19 mouse cellular contexts compared by ENCODE assay signal in genomic region chr16:7228246-7228645, GRCm38 (mm10).
DNase-seq lines count a peak whose midpoint lies in the region; TF ChIP-seq lines count a peak whose summit lies in the region.
"Had no signal": no experiment of that assay in that cellular context is flagged by ENCODE, and none has a peak within 500 bp of the region (broad histone marks: within the 10 kb centered on the region; RNA-seq: fewer than 3 reads in every experiment).

No protein-coding gene starts in this region.

- peak overlapping the region; percentile 49; the same call in 1 of the 2 replicates for H3K27ac ChIP-seq in layer of hippocampus, adult 2 months
- H3K27ac ChIP-seq: embryonic facial prominence, embryonic 12.5 days; hindbrain, embryonic 10.5 days; limb, embryonic 15.5 days; macrophage; midbrain, embryonic 12.5 days; neural tube, embryonic 15.5 days had no signal

- H3K4me3 ChIP-seq in layer of hippocampus, adult 2 months = no peak overlapping the region
- H3K4me3 ChIP-seq: embryonic facial prominence, embryonic 12.5 days; hindbrain, embryonic 10.5 days; limb, embryonic 15.5 days; midbrain, embryonic 12.5 days; myocyte; neural tube, embryonic 15.5 days had no signal

- intact Hi-C loops in heart, postnatal 25 days (cut with DNase I) = no loop called here

- TF ChIP-seq CTCF in layer of hippocampus, adult 2 months (conservative IDR thresholded peaks at IDR 0.05) = no peak

- DNase-seq in adrenal gland, postnatal 25 days = peak; percentile 7
- DNase-seq in adrenal gland, adult 2 months = no peak
- no peak for DNase-seq in layer of hippocampus, adult 2 months (ENCODE audit: low spot score in 2 of 2)
- no peak for DNase-seq in layer of hippocampus, postnatal 36 days
- DNase-seq in brain, adult 2 months (ENCODE audit: low read depth, low spot score) = peak; percentile 59
- peak; percentile 35 for DNase-seq in cerebellum, adult 9-11 months
- no peak for DNase-seq in urinary bladder, postnatal 36 days (ENCODE audit: low spot score in 2 of 2)
- no peak for DNase-seq in heart, postnatal 25 days (ENCODE audit: low spot score)
- DNase-seq: heart, adult 11 months; kidney, adult 8-10 months; kidney, postnatal 36 days; thymus, postnatal 14 days had no signal

Comparison
In these comparisons a context has a peak if more than half of its experiments do, and no peak if none do; other contexts are left out.
1. DNase-seq: peak in adrenal gland, postnatal 25 days (single experiment), brain, adult 2 months (single experiment) and cerebellum, adult 9-11 months (single experiment); none in adrenal gland, adult 2 months (single experiment), layer of hippocampus, adult 2 months (0 of 2), layer of hippocampus, postnatal 36 days (0 of 2), urinary bladder, postnatal 36 days (0 of 2) and heart, postnatal 25 days (single experiment).